Mouse (Mus musculus) hindbrain, embryonic 11.5 days (tissue): ENCODE data around the gene Gucd1. TPM values are rescaled to one million over a fixed set of nuclear protein-coding genes. Genes with fewer than 3 reads are reported as not detected.
"Not testable (repeated sequence)": the region's sequence is repeated elsewhere in the genome, so short reads cannot be mapped to it uniquely, and the experiment has no call there.

Source experiments
- ATAC-seq: fragments of 200-750 bp; cut with Nextera tagmentation; 2 replicates; pipeline ENCODE4 v1.8.0; 2017; ENCODE audit warnings: mild to moderate bottlenecking, moderate TSS enrichment, moderate library complexity; ENCODE audit not compliant: low FRiP score
- DNase-seq: peaks from one replicate; pipeline ENCODE4 v3.0.0-alpha.2; 2015; ENCODE audit warnings: low spot score
- H3K27ac ChIP-seq: fragments of 300-500 bp; sonication (generic); 2 replicates; pipeline ENCODE4 v1.5.1; 2014; ENCODE audit warnings: mild to moderate bottlenecking, low read depth, low read length
- H3K27me3 ChIP-seq: fragments of 300-500 bp; sonication (generic); 2 replicates; pipeline ENCODE4 v1.6.1; 2014; ENCODE audit warnings: mild to moderate bottlenecking, low read length, moderate library complexity, mixed read lengths; ENCODE audit not compliant: control insufficient read depth, insufficient read depth
- H3K36me3 ChIP-seq: fragments of 300-500 bp; sonication (generic); 2 replicates; pipeline ENCODE4 v1.6.1; 2014; ENCODE audit warnings: mild to moderate bottlenecking, low read length, moderate library complexity, mixed read lengths; ENCODE audit not compliant: control insufficient read depth, insufficient read depth
- H3K4me1 ChIP-seq: fragments of 300-500 bp; sonication (generic); replicated peaks from 2 replicates; pipeline ENCODE4 v1.6.1; 2014; ENCODE audit warnings: low read length, mixed read lengths; ENCODE audit not compliant: control insufficient read depth, insufficient read depth
- H3K4me2 ChIP-seq: fragments of 300-500 bp; sonication (generic); replicated peaks from 2 replicates; pipeline ENCODE4 v1.6.1; 2014; ENCODE audit warnings: mild to moderate bottlenecking, low read depth, low read length
- H3K4me3 ChIP-seq: fragments of 300-500 bp; sonication (generic); 2 replicates; pipeline ENCODE4 v1.5.1; 2014; ENCODE audit warnings: low read depth, low read length
- H3K9ac ChIP-seq: fragments of 300-500 bp; sonication (generic); 2 replicates; pipeline ENCODE4 v1.6.1; 2014; ENCODE audit warnings: low read depth, low read length
- H3K9me3 ChIP-seq: fragments of 300-500 bp; sonication (generic); 2 replicates; pipeline ENCODE4 v1.6.1; 2016; ENCODE audit warnings: low read length; ENCODE audit not compliant: control insufficient read depth
- WGBS: fragments of 180-500 bp; shearing (Covaris S2); extraction: QIAGEN DNeasy Blood & Tissue Kit; methylation state at CpG from one replicate; pipeline ENCODE4 v1.1.7; 2014; 5-methylcytosine and 5-hydroxymethylcytosine counted together
- polyA plus RNA-seq: library from polyadenylated mRNA; unstranded; fragments of >200 nt; fragmentation: Nextera tagmentation; extraction: Ambion mirVana; gene quantifications from 2 replicates; pipeline ENCODE4 v1.2.1, GENCODE M21; 2014

The Gucd1 gene
- polyA plus RNA-seq, 1 experiment from 2014 or later = 26.7 TPM

DNA sequence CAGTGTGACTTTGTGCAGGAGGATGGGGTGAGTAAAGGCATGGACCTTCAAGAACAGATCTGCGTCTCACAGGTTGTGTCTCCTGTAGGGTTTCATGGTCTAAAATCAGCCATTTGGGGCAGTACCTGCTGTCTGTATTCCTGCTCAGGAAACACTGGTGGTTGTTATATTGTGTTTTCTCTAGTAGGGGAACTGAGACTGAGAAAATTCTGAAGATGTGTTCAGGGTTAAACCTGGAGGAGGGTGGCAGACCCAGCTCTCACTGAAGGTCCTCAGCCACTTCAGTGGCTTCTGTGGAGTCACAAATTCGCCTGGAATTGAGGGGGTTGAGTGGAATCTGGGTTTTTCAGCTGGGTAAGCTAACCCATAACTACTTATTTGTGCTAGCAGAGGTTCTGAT is 12.6 kb upstream of the Gucd1 start:
- ATAC-seq = no peak
- Histone ChIP-seq H3K9me3 (no peaks in the 10 kb centered on the region), H3K9ac (no peak overlapping the region), H3K4me2 (no peak overlapping the region), H3K4me3 (no peak overlapping the region), H3K27me3 (no peaks in the 10 kb centered on the region), H3K4me1 (no peaks in the 10 kb centered on the region), H3K27ac (no peak overlapping the region), H3K36me3 (peaks cover 6% of the 10 kb centered on the region; the same call in 1 of the 2 replicates)
- 96% methylated on average over 2 of the region's 2 CpGs for WGBS
- no peak for DNase-seq

DNA sequence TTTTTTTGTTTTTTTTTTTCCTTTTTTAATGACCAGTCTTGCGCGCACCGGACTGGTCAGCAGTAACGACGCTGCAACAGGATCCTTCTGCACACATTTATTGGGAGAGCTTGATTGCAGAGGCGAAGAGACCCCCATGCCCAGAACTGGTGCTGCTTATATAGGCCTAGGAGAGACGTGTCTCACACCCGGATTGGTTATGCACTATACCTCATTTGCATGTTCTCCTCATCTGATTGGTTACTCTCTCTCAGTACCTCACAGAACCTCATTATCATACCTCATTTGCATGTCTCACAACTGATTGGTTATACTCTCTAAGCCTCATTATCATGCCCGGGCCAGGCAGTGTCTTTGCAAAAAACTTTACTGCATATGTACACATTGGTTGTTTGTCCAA is 7.7 kb upstream of the Gucd1 start:
- not testable (repeated sequence) for ATAC-seq, H3K4me3 ChIP-seq, H3K9me3 ChIP-seq

DNA sequence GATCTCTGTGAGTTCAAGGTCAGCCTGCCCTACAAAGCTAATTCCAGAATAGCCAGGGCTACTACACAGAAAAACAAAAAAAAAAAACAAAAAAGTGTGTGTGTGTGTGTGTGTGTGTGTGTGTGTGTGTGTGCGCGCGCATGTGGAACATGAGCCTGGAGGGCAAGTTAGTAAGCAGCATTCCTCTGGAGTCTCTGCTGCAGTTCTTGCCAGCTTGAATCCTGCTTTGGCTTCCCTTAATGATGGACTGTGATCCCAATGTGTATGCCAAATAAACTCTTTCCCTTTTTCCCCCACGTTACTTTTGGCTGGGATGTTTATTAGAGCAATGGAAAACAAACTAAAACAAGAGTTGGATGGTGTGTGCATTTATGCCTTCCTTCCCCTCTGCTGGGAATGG is 3.9 kb upstream of the Gucd1 start:
- H3K36me3 ChIP-seq = peaks cover 3% of the 10 kb centered on the region; the same call in 1 of the 2 replicates

More for the DNA sequence above, 7.7 kb upstream of the Gucd1 start:
- not testable (repeated sequence) for H3K36me3 ChIP-seq, H3K4me1 ChIP-seq, DNase-seq, H3K27ac ChIP-seq, H3K27me3 ChIP-seq, H3K4me2 ChIP-seq, H3K9ac ChIP-seq
- 94% methylated on average over 9 of the region's 9 CpGs for WGBS

DNA sequence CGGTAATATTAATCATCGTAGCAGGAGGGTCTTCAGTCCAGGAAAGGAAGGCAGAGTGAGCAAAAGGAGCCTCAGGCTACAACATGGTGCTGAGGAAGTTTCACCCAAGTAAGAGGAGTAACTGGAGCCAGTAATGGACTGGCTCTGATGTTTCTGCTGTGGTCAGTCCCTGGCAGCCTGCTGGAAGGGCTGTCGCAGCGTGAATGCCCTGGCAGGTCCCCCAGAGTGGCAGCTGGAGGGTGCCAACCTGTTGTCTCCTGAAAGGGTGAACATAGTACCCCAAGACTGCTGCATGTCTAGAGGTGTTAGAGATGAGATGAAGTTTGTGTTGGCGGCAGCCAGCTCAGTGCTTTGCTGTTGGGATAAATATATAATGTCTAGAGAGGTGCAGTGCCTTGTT is 2.8 kb upstream of the Gucd1 start:
- 92% methylated on average over 5 of the region's 5 CpGs for WGBS
- Histone ChIP-seq H3K9me3 (no peaks in the 10 kb centered on the region), H3K27ac (no peak overlapping the region), H3K36me3 (no peaks in the 10 kb centered on the region), H3K4me3 (no peak overlapping the region), H3K4me1 (no peaks in the 10 kb centered on the region; the same call in 1 of the 2 replicates), H3K27me3 (no peaks in the 10 kb centered on the region), H3K9ac (no peak overlapping the region), H3K4me2 (no peak overlapping the region)
- no peak for DNase-seq
- ATAC-seq = no peak

More for the DNA sequence above, 3.9 kb upstream of the Gucd1 start:
- Histone ChIP-seq H3K4me1 (no peaks in the 10 kb centered on the region; the same call in 1 of the 2 replicates), H3K9ac (no peak overlapping the region), H3K9me3 (no peaks in the 10 kb centered on the region), H3K4me2 (no peak overlapping the region), H3K27me3 (no peaks in the 10 kb centered on the region), H3K27ac (no peak overlapping the region), H3K4me3 (no peak overlapping the region)
- DNase-seq = no peak
- no peak for ATAC-seq
- 92% methylated on average over 4 of the region's 4 CpGs for WGBS

DNA sequence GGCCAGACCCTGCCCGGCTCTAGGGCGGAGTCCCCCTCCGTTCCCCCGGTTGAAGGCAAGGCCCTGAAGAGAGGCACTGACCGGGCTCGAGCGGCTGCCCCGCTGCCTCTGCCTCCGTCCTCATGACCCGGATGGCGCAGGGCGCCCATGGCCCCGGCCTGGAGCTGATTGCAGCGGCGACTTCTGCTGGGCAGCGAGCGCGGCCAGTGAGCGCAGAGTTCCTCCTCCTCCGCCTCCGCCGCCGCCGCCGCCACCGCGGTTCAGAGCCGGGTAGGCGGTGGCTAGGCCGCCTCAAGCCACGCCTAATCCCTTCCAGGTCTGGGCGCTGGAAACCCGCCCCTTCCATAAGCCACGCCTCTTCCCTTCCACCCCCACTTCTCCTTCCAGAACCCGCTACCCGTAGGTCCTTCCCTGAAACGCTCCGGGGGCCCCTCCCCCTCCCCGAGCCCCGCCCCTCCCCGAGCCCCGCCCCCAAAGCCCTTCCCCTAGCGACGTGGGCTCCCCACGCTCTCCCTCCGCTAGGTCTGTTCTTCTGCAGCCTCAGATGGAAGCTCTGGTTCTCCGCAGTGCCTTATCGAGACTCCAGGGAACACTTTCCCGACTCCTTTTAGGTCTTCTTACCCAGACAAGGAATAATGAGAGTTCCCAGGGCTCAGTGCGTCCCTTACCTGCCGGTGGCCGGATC is 557 bp downstream of the Gucd1 start, which contains the start of gene Snrpd3:
Gene Snrpd3, plus strand, starts transcription at position 479 of the 685 bp plus-strand sequence.
- Histone ChIP-seq H3K27me3 (no peaks in the 10 kb centered on the region), H3K9me3 (no peaks in the 10 kb centered on the region), H3K4me2 (peak within 1 kb of the TSS; percentile 84), H3K9ac (peak within 1 kb of the TSS; percentile 97), H3K4me1 (no peaks in the 10 kb centered on the region; the same call in 1 of the 2 replicates), H3K36me3 (no peaks in the 10 kb centered on the region), H3K4me3 (peak within 1 kb of the TSS; percentile 80), H3K27ac (peak within 1 kb of the TSS; percentile 94)
- ATAC-seq (peak; percentile 98), DNase-seq (peak; percentile 95)
- WGBS = 1% methylated on average over 44 of the region's 52 CpGs

DNA sequence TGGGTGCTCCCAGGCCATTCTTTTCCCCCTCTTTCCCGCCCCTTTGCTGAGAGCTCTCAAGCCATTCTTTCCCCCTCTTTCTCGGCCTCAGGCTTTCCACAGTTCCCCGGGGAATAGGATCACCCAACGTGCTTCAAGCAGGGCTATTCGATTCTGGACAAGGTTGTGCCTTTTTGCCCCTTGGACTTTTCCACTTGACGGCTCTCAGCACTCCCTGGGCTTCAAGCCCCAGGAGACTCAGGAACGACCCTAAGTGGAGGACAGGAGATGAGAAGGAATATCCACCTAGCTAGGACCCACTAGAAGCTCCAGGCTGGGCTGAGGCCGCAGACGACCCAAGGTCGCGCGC is 1.1 kb downstream of the Gucd1 start:
- Histone ChIP-seq H3K9me3 (no peaks in the 10 kb centered on the region), H3K27ac (peak overlapping the region; percentile 94), H3K4me1 (no peaks in the 10 kb centered on the region; the same call in 1 of the 2 replicates), H3K27me3 (no peaks in the 10 kb centered on the region), H3K9ac (peak overlapping the region; percentile 97), H3K4me2 (peak overlapping the region; percentile 84), H3K4me3 (peak overlapping the region; percentile 80), H3K36me3 (no peaks in the 10 kb centered on the region)
- 3% methylated on average over 12 of the region's 12 CpGs for WGBS
- DNase-seq = no peak
- no peak for ATAC-seq

DNA sequence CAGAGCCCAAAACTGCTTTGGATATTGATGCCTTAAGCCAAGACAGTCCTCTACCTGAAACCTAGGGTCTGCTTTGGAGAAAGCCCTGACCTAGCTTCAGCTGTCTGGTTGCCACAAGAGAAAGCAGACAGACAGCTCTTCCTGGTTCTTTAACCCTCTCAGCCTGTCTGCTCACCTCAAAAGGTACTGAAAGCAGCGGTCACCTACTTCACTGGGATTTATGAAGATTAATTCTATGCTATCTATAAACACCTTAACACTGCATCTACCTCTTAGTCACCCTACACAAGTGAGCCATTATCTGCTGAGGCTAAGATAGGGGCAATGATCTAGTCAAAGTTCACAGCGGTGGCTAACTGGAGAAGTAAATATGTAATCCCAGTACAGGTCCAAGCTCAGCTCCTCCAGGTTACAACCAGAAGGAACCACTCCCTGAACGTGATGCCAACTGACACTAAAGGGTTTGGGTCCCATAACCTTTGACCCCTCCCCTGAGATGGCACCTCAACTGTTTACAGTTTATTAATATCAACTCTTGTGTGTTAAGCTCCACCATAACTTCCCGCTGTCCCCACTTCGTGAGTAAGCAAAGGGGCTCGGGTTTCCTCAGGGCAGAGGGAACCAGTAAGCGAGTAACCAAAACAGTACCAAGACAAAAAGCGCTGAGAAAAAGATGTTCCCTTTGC is 1.6 kb downstream of the Gucd1 start:
- peak overlapping the region; percentile 94; the same call in 1 of the 2 replicates for H3K27ac ChIP-seq
- H3K4me2 ChIP-seq = peak overlapping the region; percentile 84
- H3K36me3 ChIP-seq = peaks cover 2% of the 10 kb centered on the region; the same call in 1 of the 2 replicates
- no peaks in the 10 kb centered on the region for H3K9me3 ChIP-seq
- peak overlapping the region; percentile 80 for H3K4me3 ChIP-seq
- 33% methylated on average over 8 of the region's 8 CpGs for WGBS
- no peak for ATAC-seq
- H3K9ac ChIP-seq = peak overlapping the region; percentile 97
- H3K4me1 ChIP-seq = no peaks in the 10 kb centered on the region; the same call in 1 of the 2 replicates
- H3K27me3 ChIP-seq = no peaks in the 10 kb centered on the region
- DNase-seq = peak; percentile 6

DNA sequence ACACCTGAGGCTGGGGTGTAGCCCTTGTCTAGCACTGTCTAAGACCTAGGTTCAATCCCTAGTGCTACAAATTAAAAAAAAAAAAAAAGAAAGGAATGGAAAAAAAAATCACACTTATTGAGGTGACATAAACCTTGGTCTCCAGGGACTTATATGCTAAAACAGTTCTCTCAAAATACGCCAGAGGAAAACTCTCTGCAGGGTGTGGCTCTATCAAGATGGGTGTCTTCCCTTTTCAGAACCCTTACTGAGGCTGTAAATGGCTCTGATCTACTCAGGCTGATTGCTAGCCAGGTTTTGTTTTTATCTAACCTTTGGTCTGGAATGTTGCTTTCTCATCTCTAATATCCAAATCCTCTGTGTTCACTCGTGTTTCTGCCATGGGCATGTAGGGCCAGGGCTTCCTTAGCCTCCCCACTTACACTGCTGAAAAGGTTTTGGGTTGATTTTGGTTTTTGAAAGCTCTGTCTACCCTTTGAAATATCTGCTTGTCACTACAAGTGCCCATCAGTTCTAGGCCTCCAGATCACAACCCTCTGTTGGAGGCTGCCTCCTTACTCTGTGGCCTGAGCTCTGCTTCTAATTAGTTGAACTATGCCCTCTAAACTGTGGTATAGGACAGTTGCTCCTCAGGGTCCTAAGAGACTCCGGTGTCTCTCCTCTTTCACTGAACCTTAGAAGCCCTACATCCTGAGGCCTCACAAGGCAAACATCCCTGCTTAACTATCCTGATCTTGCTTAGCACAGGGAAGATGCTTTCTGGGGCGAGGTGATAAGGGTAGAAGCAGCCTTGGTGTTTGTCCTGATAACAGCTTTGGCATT is 2.3 kb downstream of the Gucd1 start:
- peak overlapping the region; percentile 80; the same call in 1 of the 2 replicates for H3K4me3 ChIP-seq

More for the DNA sequence above, 2.3 kb downstream of the Gucd1 start:
- Histone ChIP-seq H3K4me1 (no peaks in the 10 kb centered on the region; the same call in 1 of the 2 replicates), H3K4me2 (no peak overlapping the region), H3K27me3 (no peaks in the 10 kb centered on the region), H3K27ac (no peak overlapping the region), H3K36me3 (peaks cover 9% of the 10 kb centered on the region; the same call in 1 of the 2 replicates), H3K9me3 (no peaks in the 10 kb centered on the region), H3K9ac (no peak overlapping the region)
- WGBS = 72% methylated on average over 4 of the region's 4 CpGs
- no peak for ATAC-seq
- DNase-seq = no peak
